Mouse (Mus musculus) brain, embryonic 14.5 days (tissue): ENCODE data around the gene Numa1.

ENCODE experiments used
- CTCF ChIP-seq: fragments of 200-500 bp; IDR thresholded peaks from 2 replicates; pipeline ENCODE4 v1.5.1; 2012; ENCODE audit warnings: inconsistent platforms, mild to moderate bottlenecking, moderate library complexity, borderline replicate concordance; ENCODE audit not compliant: insufficient read depth, insufficient read length; ENCODE audit errors: extremely low read depth
- POLR2A ChIP-seq: fragments of 200-500 bp; IDR thresholded peaks from 2 replicates; pipeline ENCODE4 v1.6.1; 2012; ENCODE audit warnings: mild to moderate bottlenecking, inconsistent platforms, borderline replicate concordance; ENCODE audit not compliant: poor library complexity, insufficient read depth, insufficient read length, severe bottlenecking; ENCODE audit errors: extremely low read depth

- TF ChIP-seq CTCF (no peak), POLR2A (no peak)
These were observed 103.4 kb downstream of the Numa1 start for GRCm38 (mm10) chr7:102037318-102037717.
